Mouse (Mus musculus): ENCODE results near the gene Phb.

Phb gene

GRCm38 (mm10) chr11:95666529-95667149 lies at the start of gene Phb:
Gene Phb (plus strand): TSS chr11:95666957.
- peak; percentile 99 for ATAC-seq (ENCODE audit: insufficient number of reproducible peaks, low FRiP score, low TSS enrichment)

- ATAC-seq (ENCODE audit: insufficient number of reproducible peaks, low FRiP score, low TSS enrichment), result no peak
Measured at GRCm38 (mm10) chr11:95617785-95618465, 48.8 kb upstream of the Phb start.

- no peak for ATAC-seq (ENCODE audit: insufficient number of reproducible peaks, low FRiP score, low TSS enrichment)
Measured at GRCm38 (mm10) chr11:95619081-95619480, 47.7 kb upstream of the Phb start.

- ATAC-seq (ENCODE audit: insufficient number of reproducible peaks, low FRiP score, low TSS enrichment), result no peak
Measured at GRCm38 (mm10) chr11:95619886-95620444, 46.8 kb upstream of the Phb start.

GRCm38 (mm10) chr11:95621010-95621409 lies 45.7 kb upstream of the Phb start:
- no peak for ATAC-seq (ENCODE audit: insufficient number of reproducible peaks, low FRiP score, low TSS enrichment)

GRCm38 (mm10) chr11:95621541-95622130 lies 45.1 kb upstream of the Phb start:
- no peak for ATAC-seq (ENCODE audit: insufficient number of reproducible peaks, low FRiP score, low TSS enrichment)

GRCm38 (mm10) chr11:95622426-95622825 lies 44.3 kb upstream of the Phb start:
- no peak for ATAC-seq (ENCODE audit: insufficient number of reproducible peaks, low FRiP score, low TSS enrichment)

- no peak for ATAC-seq (ENCODE audit: insufficient number of reproducible peaks, low FRiP score, low TSS enrichment)
Measured at GRCm38 (mm10) chr11:95630558-95630957, 36.2 kb upstream of the Phb start.

GRCm38 (mm10) chr11:95631301-95631700 lies 35.5 kb upstream of the Phb start:
- no peak for ATAC-seq (ENCODE audit: insufficient number of reproducible peaks, low FRiP score, low TSS enrichment)

- no peak for ATAC-seq (ENCODE audit: insufficient number of reproducible peaks, low FRiP score, low TSS enrichment)
Measured at GRCm38 (mm10) chr11:95632474-95632873, 34.3 kb upstream of the Phb start.

- no peak for ATAC-seq (ENCODE audit: insufficient number of reproducible peaks, low FRiP score, low TSS enrichment)
Measured at GRCm38 (mm10) chr11:95633512-95634000, 33.2 kb upstream of the Phb start.

GRCm38 (mm10) chr11:95635030-95635429 lies 31.7 kb upstream of the Phb start:
- ATAC-seq (ENCODE audit: insufficient number of reproducible peaks, low FRiP score, low TSS enrichment), result no peak

- ATAC-seq (ENCODE audit: insufficient number of reproducible peaks, low FRiP score, low TSS enrichment), result no peak
Measured at GRCm38 (mm10) chr11:95640751-95641150, 26.0 kb upstream of the Phb start.

- ATAC-seq (ENCODE audit: insufficient number of reproducible peaks, low FRiP score, low TSS enrichment), result no peak
Measured at GRCm38 (mm10) chr11:95642534-95643280, 24.1 kb upstream of the Phb start.

GRCm38 (mm10) chr11:95643856-95644255 lies 22.9 kb upstream of the Phb start:
- ATAC-seq (ENCODE audit: insufficient number of reproducible peaks, low FRiP score, low TSS enrichment), result no peak

GRCm38 (mm10) chr11:95644381-95644780 lies 22.4 kb upstream of the Phb start:
- ATAC-seq (ENCODE audit: insufficient number of reproducible peaks, low FRiP score, low TSS enrichment), result no peak

- no peak for ATAC-seq (ENCODE audit: insufficient number of reproducible peaks, low FRiP score, low TSS enrichment)
Measured at GRCm38 (mm10) chr11:95645397-95646153, 21.2 kb upstream of the Phb start.

- ATAC-seq (ENCODE audit: insufficient number of reproducible peaks, low FRiP score, low TSS enrichment), result no peak
Measured at GRCm38 (mm10) chr11:95646154-95646490, 20.6 kb upstream of the Phb start.

GRCm38 (mm10) chr11:95647791-95648190 lies 19.0 kb upstream of the Phb start:
- no peak for ATAC-seq (ENCODE audit: insufficient number of reproducible peaks, low FRiP score, low TSS enrichment)

GRCm38 (mm10) chr11:95648827-95649226 lies 17.9 kb upstream of the Phb start:
- no peak; the same call in 1 of the 2 replicates for ATAC-seq (ENCODE audit: insufficient number of reproducible peaks, low FRiP score, low TSS enrichment)

Data from cerebellum, adult (tissue).